Mouse (Mus musculus) liver, adult 2 months (tissue): ENCODE data around the gene Olfr902.

Experiments used
- CTCF ChIP-seq: fragments of 200-500 bp; IDR thresholded peaks from 2 replicates; pipeline ENCODE4 v1.5.1; 2011; ENCODE audit warnings: low read depth, low read length, control low read depth
- POLR2A ChIP-seq: fragments of 200-500 bp; IDR thresholded peaks from 2 replicates; pipeline ENCODE4 v1.6.1; 2011; ENCODE audit warnings: low read length, control low read depth; ENCODE audit not compliant: insufficient read depth; ENCODE audit errors: extremely low read depth

GRCm38 (mm10) chr9:38486785-38487184, 39.3 kb downstream of the Olfr902 start, which contains the start of gene Olfr906:
- TF ChIP-seq CTCF (no peak), POLR2A (no peak)
